Mouse (Mus musculus) lung, postnatal 36 days (tissue): ENCODE measurements at regions not wholly inside any gene's neighbourhood (a gene's known extent, or its start where the extent isn't known, plus 50 kb on each side); places are given as distances from the start of the nearest gene placed in this dataset.
"Not testable (repeated sequence)": the region's sequence is repeated elsewhere in the genome, so short reads cannot be mapped to it uniquely, and the experiment has no call there.

Source experiments
- DNase-seq: peaks from one replicate; pipeline ENCODE4 v3.0.0; 2022; ENCODE audit warnings: mixed read lengths

GRCm38 (mm10) chr8:96174996-96175395, 286.6 kb upstream of the Got2 start:
- no peak for DNase-seq

GRCm38 (mm10) chr8:96164933-96165332, 276.6 kb upstream of the Got2 start:
- no peak for DNase-seq

GRCm38 (mm10) chr8:96159899-96160298, 271.6 kb upstream of the Got2 start:
- DNase-seq, result no peak

- peak; percentile 39 for DNase-seq
These were observed 264.3 kb upstream of the Got2 start for GRCm38 (mm10) chr8:96152496-96153250.

- DNase-seq, result no peak
These were observed 263.7 kb upstream of the Got2 start for GRCm38 (mm10) chr8:96152056-96152455.

GRCm38 (mm10) chr8:96151065-96151472, 262.7 kb upstream of the Got2 start:
- DNase-seq, result no peak

GRCm38 (mm10) chr8:96132183-96132582, 243.8 kb upstream of the Got2 start:
- DNase-seq, result no peak

GRCm38 (mm10) chr8:96128329-96128728, 240.0 kb upstream of the Got2 start:
- DNase-seq, result no peak

- DNase-seq, result no peak
These were observed 212.5 kb upstream of the Got2 start for GRCm38 (mm10) chr8:96100817-96101216.

GRCm38 (mm10) chr8:96092931-96093330, 204.6 kb upstream of the Got2 start:
- DNase-seq, result no peak

- no peak for DNase-seq
These were observed 201.9 kb upstream of the Got2 start for GRCm38 (mm10) chr8:96090231-96090630.

- DNase-seq, result no peak
These were observed 180.0 kb upstream of the Got2 start for GRCm38 (mm10) chr8:96068306-96068705.

- DNase-seq, result no peak
These were observed 159.3 kb upstream of the Got2 start for GRCm38 (mm10) chr8:96047686-96048085.

GRCm38 (mm10) chr8:96042335-96042734, 154.0 kb upstream of the Got2 start:
- no peak for DNase-seq

GRCm38 (mm10) chr8:96040216-96040615, 151.9 kb upstream of the Got2 start:
- no peak for DNase-seq

GRCm38 (mm10) chr8:96018742-96019141, 130.4 kb upstream of the Got2 start:
- not testable (repeated sequence) for DNase-seq

GRCm38 (mm10) chr8:96012002-96012401, 123.7 kb upstream of the Got2 start:
- no peak for DNase-seq

GRCm38 (mm10) chr8:95991826-95992463, 103.6 kb upstream of the Got2 start:
- DNase-seq, result peak; percentile 0

- DNase-seq, result no peak
These were observed 100.5 kb upstream of the Got2 start for GRCm38 (mm10) chr8:95988616-95989380.

GRCm38 (mm10) chr8:95987011-95987440, 98.7 kb upstream of the Got2 start:
- DNase-seq, result no peak

GRCm38 (mm10) chr8:95986410-95986809, 98.1 kb upstream of the Got2 start:
- no peak for DNase-seq

GRCm38 (mm10) chr8:95983690-95984089, 95.3 kb upstream of the Got2 start:
- DNase-seq, result no peak

- no peak for DNase-seq
These were observed 92.1 kb upstream of the Got2 start for GRCm38 (mm10) chr8:95980405-95980804.

GRCm38 (mm10) chr8:95979223-95979622, 90.9 kb upstream of the Got2 start:
- DNase-seq, result no peak
